Mouse (Mus musculus) heart, postnatal 10 days (tissue): ENCODE measurements around the gene Usp29. TPM values are rescaled to one million over a fixed set of nuclear protein-coding genes. Genes with fewer than 3 reads are reported as not detected.

ENCODE experiments used
- DNase-seq, 2 experiments: peaks; one replicate each; pipeline ENCODE4 v3.0.0; 2021
- intact Hi-C: fragments of 180-260 bp; cut with DNase I; formaldehyde crosslinking; loops from one replicate; pipeline ENCODE4 v1.15.1; 2025
- total RNA-seq, 2 experiments: library from RNA; stranded (reverse); gene quantifications; 2 replicates each; pipeline ENCODE4 v1.2.3; 2021

Gene Usp29
- total RNA-seq, 2 experiments from 2014 or later = 0.87 to 1.2 TPM

DNA sequence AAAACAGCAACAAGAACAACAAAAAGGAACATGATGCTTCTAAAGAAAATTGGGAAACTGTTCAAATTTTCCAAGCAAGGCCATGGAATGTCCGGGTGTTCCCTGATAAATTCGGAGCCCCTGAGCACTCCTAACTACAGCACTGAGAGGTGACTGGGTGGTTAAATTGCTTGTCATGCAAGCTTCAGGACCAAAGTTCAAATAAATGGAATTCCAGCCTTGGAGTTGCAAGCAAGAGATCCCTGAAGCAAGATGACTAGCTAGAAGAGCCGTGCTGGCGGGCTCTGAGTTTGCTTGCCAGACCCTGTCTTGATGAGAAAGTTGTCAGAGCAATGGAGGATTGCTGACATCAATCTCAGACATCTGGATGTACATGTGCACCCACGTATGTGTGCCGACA is 71.3 kb downstream of the Usp29 start:
- intact Hi-C loops = no loop called here
- no peak for DNase-seq

DNA sequence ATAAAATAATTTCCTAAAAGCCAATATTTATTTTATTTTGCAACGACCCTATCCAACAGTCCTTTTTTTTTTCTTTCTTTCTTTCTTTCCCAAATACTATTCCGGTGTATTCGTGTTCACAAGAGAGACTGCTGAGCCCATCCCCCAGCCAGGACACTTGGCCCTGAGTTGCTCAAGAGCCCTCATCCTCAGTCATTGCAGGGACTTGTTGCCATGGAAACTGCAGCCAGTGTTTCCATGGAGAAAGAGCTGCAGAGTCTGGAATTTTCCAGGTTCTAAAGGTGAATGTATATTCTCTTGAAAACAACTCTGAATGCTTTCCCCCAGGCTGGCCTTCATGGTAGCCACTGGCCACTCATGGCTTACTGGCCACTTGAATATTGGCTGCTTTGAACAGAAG is 80.2 kb downstream of the Usp29 start:
- DNase-seq = no peak
- intact Hi-C loops = no loop called here

DNA sequence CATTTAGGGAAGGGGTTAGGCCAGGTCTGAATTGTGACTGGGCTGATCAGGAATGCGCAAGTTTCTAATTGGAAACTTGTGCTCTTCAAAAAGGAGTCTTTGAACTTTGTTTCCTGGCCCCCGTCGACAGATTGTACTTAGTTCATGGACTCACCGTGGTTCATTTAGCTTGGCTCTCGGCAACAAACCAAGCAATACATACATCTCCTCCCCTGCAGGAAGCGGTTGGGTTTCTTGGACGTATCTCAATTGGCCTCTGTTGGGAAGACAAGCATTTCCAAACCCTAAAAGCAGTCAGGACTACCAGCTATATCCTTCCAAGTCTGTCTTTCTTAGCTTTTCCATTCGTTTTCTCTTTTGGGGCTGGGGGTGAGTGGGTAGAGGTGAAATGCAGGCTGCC is 84.6 kb downstream of the Usp29 start:
- intact Hi-C loops = no loop called here
- no peak for DNase-seq

DNA sequence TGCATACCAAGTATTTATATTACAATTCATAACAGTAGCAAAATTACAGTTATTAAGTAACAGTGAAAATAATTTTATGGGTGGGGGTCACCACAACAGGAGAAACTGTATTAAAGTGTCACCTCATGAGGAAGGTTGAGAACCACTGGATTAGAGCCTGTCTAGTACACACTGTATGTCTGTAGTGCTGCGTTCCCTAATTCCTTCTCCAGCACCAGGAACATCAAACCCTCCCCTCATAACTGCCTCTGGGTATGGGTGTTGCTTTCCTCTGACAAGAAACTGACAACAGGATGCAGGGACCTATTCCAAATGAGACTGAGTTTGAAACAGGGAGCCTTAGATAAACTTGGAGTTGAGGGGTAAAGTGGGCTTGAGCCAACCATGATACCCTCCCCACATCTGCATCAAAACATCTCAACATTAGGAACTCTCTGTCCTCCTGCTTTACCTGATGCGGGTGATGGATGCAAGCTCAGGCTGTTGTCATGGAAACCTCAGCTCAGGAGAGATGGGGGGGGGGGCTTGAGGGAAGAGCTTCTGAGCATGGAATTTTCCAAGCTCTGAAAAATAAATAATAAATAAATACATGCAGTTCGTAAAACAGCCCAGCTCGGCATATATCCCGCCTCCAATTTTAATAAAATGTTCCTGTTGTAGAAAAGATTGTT is 86.5 kb downstream of the Usp29 start:
- intact Hi-C loops = no loop called here
- DNase-seq = no peak

DNA sequence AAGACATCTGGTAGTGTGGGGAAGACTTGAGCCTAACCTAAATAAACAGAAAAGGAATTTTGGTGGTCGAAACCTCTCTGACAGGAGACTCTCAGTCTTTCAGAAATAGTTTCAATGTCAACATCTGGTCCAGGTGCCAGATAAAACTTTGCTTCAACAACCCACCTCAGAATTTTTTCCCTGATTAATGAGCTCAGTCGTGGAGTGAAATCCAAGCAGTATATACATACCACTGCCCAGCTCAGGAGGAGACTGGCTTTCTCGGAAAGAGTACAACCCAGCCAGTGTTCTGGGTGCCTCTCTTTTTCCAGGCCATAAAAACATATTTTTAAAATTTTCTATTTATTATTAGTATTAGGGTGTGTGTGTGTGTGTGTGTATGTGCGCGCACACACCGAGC is 89.9 kb downstream of the Usp29 start:
- no peak for DNase-seq
- intact Hi-C loops = no loop called here

DNA sequence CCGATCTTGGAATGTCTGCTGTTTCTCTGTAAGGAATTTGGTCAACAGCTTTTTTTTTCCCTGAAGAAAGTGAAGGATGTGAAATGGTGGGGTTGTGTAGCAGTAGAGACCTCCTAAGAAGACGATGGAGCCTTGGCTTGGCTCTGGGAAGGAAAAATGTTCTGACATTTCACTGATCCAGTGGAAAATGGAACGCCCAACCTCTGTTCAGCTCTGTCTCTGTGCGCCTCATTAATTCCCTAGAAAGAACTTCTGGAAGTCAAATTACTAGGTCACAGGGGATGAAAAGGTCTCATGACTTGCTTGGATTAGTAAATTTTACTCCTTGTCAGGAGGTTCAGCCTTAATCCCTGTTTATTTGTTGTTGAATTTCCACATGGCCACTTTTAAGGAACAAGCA is 92.3 kb downstream of the Usp29 start:
- intact Hi-C loops = no loop called here
- DNase-seq = peak; percentile 23 to 31

DNA sequence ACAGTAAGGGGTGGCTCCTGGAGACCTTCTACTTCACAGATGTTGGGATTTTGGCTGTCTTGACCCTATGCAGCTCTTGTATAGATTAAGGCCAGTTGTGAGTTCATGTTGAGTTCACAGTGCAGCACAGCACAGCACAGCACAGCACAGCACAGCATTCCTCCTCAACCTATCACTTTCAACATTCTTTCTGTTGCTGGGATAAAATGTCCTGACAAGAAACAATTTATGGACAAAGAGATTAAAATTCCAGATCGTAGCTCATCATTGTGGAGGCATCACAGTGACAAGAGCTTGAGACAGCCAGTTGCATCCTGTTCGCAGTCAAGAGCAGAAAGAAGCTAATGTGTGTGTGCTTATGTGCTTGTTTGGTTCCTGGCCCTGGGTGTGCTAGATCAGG is 93.3 kb downstream of the Usp29 start:
- intact Hi-C loops = no loop called here
- no peak for DNase-seq

DNA sequence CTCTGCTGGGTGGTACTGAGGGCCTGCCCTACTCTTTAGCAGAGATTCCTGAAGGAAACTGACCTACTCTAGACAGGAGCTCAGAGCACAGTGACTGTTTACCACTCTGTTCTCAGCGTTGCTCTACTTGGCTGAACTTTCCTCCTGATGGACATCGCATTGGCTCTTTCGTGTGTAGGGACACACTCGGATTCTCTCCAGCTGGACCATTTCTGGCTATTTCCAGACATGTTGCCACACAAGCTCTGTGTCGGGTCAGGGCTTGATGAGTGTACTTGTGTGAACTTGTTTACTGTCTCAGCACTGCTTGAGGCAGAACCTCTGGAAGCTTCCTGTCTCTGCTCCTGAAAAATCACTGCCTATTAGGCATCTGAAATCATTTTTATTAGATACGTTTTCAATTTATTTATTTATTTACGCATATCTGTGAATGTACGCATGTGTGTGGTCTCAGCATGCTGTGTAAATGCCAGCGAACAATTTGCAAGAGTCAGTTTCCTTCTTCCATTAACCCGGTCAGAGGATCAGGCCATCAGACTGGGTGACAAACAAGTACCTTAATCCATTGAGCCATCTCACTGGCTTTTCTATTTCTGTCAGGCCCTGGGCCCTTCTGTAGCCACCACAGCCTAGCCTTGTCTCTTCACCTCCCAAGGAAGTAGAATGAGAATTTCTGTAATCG is 95.7 kb downstream of the Usp29 start:
- intact Hi-C loops = no loop called here
- peak; percentile 58 to 59 for DNase-seq

DNA sequence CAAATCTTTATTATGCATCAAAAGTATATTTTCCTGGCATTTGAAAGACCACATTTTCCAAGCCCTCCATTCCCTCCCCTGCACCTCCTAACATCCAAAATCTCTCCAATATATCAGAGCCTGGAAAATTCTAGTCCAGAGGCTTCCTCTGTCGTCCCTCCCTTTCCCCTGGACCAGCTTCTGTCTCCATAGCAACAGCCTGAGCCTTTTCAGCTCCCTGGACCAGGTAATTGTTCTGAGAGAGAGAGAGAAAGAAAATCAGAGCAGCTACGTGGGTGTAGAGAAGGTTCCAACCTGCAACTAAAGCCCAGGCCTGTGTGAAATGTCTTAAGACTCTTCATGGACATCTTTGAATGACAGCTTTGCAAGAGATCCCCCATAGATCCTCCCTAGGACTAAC is 98.8 kb downstream of the Usp29 start:
- no peak for DNase-seq
- intact Hi-C loops = no loop called here

DNA sequence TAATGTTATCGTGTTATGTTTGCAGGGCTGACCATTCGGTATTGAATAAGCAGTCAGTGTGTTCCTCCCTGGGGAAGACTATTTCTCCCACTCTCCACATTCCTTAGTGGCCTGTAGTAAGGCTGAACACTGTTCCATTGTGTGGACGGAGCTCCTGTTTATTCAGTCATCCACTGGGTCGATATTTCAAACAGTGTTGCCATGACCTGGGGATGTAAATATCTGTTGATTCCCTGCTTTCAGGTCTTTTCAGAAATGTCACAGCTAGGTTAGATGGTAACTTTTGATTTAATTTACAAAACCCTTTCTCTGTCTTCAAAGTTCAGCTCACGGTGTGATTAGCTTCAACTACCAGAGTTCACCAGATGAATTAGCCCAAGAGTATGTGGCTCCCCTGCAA is 104.6 kb downstream of the Usp29 start:
- DNase-seq = no peak
- intact Hi-C loops = loop anchor here (5.0 kb wide), 1 partner anchor 58 kb away; no protein-coding TSS in a partner anchor

DNA sequence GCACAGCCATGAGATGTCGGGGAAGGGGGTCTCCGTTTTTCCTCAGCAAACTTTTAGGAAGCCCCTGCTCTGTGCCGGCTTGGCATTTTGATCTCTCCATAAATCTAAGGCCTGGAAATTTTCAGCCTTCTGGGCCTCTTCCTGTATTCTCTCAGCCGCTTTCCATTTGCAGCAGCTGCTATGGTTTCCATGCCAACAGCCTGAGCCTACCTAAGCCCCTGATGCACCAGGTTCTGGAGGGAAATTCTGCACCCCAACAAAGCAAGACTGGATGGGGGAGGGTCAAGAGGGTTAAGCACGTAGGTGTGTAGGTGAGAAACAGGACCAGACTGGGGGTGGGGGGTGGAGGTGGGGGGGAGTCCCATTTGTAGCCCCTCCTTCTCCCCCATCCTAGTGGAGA is 105.0 kb downstream of the Usp29 start:
- intact Hi-C loops = no loop called here
- no peak for DNase-seq

DNA sequence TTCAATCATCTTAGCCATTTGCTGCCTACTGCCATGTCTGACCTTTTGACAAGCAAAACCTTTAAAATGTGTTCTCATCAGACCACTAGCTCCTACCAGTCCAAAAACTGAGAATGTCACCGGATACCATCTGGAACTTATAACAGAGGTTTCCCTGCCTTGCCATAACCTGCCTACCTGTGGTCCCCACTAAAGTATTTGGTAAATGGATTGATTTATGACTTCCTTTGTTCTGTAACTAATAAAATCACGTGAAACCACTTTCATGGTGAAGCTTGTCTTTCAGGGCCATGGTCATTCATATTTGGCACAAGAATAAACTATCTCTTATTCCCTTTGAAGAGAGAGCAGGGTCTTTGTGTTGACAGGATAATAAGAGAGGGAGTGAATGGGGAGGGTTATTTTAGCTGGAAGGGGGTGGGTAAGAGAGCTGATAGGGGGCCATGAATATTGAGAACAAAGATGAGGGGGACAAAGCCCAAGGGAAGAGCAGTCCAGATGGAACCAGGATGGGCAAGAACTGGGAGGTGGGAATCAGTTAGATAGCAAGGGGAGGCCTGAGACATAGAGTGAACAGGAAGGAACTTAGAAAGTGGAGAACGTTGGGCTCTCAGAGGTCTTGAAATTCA is 107.0 kb downstream of the Usp29 start:
- no peak for DNase-seq
- intact Hi-C loops = no loop called here

DNA sequence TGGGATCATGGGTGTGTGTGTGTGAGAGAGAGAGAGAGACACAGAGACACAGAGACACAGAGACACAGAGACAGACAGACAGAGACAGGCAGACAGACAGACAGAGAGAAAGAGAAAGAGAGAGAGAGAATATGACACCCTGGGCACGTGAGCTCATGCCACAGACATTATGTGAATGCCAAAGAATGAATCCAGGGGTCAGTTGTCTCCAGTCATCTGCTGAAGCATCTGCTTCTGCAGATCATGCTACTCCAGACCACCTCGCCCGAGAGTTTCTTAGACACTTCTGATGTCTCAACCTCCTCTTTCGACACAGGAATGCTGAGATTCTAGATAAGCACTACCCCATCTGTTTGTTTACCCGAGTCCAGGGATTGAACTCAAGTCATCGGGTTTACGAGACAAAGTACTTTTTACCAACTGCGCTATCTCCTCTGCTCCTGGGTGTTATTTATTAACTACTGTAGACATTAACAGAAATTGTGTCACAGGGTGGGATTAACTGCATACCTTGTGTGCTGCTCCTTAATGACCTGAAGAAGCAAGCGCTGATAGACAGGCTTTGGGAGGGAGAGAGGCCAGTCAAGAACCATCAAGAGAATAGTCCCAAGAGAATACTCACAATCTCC is 107.7 kb downstream of the Usp29 start:
- no peak for DNase-seq
- intact Hi-C loops = no loop called here

DNA sequence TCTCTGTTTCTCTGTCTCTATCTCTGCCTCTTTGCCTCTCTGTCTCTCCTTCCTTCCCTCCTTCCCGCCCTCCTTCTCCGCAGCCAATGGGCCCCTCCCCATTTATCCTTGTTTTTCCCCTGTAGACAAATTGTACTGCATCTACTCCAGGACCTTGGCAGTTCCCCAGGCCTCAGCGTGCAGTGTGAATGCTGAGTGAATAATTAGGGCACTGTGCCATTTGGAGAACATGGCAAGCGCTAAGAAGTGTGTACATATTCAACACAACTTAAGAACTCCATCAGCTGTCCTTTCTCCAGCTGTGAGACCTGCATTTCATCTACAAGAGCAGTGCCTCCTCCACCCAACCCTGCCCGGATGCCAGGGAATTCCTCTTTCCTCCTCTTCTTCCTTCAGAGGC is 110.5 kb downstream of the Usp29 start:
- peak; percentile 47 to 58 for DNase-seq
- intact Hi-C loops = no loop called here

DNA sequence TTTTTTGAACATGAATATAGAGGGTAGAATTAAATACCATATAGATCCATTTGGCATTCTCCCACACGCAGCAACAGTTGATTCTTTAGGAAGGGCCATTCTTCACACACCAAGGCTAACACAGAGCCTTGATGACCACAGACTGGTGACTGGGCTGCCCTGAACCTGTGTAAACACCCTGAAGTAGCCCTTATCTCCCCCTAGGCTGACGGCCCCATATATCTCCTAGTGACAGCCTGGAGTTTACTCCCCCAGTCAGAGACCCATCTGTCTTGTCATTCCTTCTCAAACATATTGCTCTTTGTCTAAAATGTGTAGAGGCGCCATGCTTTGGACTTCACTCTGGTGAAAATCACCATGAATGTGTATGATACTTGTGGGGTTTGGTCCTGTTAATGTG is 119.1 kb downstream of the Usp29 start:
- intact Hi-C loops = no loop called here
- no peak for DNase-seq

DNA sequence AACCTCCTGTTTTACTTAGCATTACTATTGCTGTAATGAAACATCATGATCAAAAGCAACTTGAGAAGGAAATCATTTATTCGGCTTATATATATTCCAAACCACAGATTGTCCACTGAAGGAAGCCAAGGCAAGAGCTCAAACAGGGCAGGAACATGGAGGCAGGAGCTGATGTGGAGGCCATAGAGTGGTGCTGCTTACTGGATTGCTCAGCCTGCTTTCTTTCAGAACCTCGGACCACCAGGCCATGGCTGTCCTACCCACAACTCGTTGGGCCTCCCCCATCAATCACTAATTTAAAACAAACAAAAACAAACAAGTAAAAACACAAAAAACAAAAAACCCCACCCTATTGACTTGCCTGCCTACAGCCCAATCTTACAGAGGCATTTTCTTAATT is 119.9 kb downstream of the Usp29 start:
- DNase-seq = no peak
- intact Hi-C loops = no loop called here

DNA sequence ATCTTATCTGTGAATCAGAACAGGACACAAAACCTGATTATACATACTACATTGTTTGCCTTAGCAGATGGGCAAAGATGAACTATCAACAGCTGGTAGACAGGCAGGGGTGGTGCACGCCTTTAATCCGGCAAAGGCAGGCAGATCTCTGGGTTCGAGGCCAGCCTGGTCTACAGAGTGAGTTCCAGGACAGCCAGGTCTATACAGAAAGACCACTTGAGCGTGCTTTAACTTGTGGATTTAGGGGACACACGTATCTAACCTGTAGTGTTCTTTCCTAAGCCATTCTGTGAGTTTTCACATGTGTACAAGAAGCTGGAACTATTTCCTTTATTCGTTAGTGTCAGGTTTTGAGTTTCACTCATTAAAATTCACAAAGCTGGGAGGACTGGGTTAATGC is 120.9 kb downstream of the Usp29 start:
- DNase-seq = no peak
- intact Hi-C loops = no loop called here

DNA sequence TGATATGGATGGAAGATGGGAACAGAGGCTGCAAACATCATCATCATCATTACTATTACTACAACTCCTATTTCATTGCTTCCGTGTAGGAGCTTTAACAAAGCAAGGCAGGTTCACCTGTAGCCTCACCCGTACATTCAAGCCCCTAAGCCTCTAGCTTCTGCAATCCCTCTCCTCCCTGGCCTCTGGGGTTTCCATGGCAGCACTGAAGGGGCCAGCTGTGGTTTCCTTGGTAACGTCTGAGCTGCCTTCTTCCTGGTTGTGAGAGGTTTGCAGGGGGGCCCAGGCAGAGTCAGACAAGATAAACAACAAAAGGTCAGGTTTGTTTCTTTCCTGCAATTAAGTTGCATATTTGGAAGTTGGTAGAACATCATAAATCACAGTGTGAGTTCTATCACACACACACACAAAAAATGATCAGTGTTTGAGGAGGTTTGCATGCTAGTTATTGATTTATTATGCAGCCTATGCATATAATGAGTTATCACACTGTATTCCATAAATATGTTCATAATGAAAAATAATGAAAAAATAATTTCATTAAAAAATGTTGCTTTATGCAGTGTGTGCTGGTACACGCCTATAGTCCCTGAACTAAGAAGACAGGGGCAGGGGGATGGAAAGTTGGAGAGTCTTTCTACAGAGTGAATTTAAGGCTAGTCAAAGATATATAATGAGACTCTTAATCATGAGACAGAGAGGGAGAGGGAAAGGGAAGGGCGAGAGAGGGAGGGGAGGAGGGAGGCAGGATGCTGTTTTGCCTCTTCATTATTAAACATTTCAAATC is 121.5 kb downstream of the Usp29 start:
- DNase-seq = no peak
- intact Hi-C loops = no loop called here

DNA sequence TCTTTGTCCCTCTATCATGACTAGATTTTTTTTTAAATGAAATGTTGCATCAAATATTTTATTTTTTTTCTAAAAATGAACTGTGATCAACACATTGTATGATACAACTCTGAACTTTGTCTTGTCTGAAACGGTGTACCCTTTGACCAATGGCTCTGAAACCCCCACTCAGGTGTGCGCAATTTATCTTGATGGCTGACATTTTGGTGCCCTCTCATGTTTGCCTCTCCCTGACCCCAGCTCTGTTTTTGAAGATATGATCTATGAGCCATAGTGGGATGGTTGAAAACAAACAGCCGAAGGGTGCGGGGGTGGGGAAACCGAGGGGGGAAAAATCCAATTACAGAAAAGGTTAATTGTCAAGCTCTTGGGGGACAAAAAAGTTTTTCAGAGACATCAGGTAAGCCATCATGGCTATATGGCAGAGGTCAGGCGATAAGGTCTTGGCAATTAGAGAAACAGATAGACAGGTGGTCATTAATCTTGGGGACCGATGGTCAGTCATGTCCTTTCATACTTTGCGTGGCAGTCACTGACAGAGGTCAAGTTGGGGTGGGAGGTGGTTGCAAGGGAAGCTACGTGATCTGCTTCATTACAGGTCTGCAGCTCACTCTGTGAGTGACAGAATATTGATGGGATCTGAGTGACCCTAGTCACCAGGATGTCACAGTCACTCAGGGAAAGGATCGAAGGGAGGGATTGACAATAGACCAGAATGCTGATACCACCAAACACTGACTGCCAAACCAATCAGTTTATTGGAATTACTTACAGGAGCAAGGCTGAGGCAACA is 125.4 kb downstream of the Usp29 start:
- DNase-seq = no peak
- intact Hi-C loops = no loop called here

DNA sequence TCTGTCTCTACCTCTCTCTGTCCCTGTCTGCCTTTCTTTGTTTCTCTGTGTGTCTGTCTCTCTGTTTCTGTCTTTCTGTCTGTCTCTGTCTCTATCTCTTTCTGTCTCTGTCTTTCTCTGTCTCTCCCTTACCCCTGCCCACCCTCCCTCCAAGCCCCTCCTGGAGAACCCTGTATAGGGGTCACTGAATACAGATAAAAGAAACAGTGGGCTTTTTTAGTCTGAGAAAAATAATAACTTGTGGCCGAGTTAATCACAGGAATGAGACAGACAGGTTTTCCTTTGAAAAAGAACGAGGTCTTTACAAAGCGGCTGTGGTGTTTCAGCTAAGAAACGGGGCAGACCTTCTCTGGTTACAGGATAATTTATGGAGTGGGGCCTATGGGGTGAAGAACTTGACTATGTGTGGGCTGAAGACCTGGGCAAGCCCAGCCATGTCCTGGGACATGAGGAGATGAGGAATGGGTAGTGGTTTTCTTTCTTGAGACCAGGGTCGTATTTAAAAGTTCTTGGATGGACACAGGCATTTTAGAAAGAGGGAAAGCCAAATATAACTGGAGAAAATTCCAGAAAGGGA is 128.4 kb downstream of the Usp29 start:
- no peak for DNase-seq
- intact Hi-C loops = no loop called here
